Mouse (Mus musculus): ENCODE results near the gene Surf1.
A peak's percentile ranks its signal among the peaks of the same experiment; 100 is the strongest.

Surf1 gene

DNA sequence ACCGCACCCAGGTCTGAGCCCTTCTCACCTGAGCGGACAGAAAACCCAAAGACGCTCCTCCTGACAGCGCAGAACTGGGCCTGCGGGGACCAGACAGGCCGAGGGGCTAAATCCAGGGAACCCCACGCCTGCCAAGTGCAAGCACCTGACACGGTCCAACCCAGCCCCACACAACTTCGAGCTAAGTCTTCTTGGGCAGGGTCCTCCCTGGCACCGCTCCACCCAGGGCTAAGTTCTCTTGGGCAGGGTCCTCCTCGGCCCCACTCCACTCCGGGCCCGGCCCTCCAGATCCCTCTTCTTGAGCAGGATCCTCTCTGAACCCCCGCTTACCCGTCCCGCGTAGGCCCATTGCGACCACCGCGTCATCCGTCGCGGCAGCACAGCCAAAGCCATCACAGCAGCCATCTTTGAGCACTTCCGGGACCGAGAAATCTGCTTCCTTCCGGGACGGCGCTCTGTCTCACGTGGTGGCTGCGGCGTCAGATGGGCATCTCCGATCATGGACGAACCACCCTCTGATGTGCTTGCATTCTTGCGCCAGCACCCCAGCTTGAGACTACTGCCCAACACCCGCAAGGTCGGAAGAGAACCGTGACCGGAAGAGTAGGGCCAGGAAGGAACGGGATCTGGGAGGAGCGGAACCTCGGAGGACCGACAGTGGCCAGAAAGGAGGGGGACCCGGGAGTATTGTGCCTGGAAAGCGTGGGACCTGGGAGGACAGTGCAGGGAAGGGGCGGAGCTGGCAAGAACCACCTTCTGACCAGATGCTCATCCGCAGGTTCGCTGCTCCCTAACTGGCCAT lies at the start of gene Surf1, which contains the start of gene Surf2:
Surf1 (minus strand) TSS at position 604 of the 802 bp plus-strand sequence.
Surf2 (plus strand) TSS at position 441 of the 802 bp plus-strand sequence.
- DNase-seq (ENCODE audit: low spot score in 2 of 2): peak; percentile 49 to 69

DNA sequence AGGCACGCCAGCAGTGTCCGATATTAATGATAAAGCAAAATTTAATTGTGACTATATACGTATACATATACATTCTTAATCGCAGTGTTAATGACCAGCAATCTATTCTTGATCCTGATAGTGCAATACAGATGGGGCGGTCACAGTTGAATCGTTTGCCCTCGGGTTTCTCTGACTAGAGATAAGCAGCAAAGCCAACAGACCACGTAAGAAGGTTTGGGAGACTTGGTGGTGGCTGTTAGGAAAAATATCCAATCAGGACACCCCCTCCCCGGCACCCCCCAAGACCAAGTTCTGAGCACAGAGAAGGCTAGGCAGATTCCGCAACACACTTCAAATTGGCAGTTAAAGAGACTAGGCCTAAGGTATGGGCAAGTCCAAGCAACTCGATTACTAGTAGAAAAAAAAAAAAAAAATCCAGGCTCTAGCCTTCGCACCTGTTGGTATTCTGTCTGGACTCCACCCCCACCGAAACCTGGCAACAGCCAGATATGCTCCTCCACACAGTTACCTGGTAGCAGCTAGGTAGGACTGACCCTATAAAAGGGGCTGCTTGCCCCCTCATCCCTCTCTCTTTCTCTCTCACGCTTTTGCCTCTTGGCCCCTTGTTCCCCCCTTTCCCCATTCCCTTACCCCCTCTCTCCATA lies 48.5 kb upstream of the Surf1 start:
- DNase-seq (ENCODE audit: low spot score in 2 of 2): no peak

DNA sequence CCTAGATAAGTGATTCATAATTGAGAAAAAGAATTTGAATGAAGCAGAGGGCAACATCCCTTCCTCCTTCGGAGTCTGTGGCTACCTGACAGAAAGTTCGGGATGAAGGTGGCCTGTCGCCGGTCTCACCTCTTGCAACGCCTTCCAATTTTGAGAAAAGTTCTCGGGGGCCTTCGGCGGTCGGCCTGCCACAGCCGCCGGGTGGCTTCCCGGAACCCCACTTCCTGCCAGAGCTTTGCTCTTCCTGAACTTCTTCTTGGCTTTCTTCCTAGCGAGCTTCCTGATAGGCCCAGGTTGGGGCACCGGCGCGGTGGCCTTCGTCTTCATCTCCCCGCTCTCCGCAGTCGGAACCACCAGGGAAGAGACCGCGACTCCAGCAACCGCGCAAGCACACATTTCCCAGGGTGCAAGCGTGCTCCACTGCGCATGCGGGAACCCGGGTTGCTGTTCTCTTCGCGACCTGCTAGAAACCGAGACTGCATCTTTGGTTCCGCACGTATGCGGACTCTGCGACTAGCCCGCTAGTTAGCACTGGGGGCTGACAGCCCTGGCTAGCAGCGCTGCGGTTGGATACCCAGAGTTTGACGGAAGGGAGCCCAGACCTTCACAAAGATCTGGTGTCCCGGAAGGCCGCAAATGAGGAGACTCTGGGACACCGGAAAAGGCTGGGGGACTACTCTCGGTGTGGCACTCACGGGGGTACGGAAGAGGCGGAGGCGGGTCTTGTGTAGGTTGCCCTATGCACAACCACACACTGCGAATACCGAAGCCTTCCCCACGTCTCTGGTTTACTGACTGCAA lies 47.8 kb upstream of the Surf1 start, which contains the start of gene Rexo4:
Rexo4 (minus strand) TSS at position 464 of the 801 bp plus-strand sequence.
- DNase-seq (ENCODE audit: low spot score in 2 of 2): peak; percentile 86 to 88

DNA sequence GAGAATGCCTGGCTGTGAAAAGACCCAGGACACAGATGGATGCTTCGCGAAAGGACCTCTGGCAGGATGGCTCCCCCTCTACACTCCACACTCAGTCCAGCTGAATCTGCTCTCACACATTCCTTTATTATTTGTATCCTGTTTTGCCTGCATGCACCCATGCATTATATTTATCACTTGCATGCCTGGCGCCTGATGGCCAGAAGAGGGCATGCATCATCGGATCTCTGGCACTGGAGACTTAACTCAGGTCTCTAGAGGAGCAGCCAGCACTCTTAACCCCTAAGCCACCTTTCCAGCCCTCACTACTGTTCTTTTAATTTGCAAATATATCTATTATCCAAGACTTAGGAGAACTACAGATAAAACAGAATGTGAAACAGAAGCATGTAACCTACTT lies 44.4 kb upstream of the Surf1 start:
- no peak for DNase-seq (ENCODE audit: low spot score in 2 of 2)

DNA sequence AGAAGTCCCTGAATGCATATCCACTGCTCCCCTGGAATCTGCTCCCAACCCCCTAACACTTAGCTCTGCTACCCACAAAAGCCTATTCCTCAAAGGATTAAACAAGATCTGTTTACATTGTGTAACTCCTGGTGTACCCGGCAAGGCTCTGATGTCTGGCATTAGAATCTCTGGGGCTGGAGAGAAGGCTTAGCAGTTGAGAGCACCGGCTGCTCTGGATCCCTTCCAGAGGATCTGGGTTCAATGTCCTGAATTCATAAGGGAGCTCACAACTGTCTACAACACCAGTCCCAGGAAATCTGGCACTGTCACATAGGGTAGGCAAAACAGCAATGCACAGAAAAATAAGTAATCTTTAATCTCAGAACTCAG lies 41.1 kb upstream of the Surf1 start:
- no peak for DNase-seq (ENCODE audit: low spot score in 2 of 2)

DNA sequence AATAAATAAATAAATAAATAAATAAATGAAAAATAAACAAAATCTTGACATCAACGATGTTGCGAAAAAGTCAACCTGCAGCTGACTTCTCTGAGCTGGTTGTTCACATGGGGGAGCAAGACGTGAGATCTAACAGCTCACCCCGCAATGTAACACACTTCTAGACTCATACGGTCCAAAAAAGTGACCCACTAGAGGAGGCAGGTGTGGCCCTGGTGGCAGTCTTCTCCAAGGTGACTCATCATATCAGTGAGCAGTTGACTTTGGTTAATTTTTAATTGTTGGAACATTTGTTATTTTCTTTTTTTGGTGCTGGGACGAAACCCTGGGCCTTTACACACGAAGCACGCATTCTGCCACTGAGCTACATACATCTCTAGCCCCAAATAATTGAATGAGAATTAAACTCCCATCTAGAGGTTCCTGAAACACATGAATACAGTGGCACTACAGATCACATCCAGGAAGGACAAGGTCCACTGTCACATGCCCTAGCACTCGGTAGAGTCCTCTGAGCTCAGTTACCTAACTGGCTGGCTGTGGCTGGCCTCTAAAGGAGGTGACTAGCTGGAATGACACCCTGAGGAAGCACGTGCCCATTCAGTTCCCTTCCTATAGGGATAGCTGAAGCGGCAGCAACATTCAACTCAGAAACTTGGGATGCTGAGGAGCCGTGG lies 40.6 kb upstream of the Surf1 start:
- no peak for DNase-seq (ENCODE audit: low spot score in 2 of 2)

DNA sequence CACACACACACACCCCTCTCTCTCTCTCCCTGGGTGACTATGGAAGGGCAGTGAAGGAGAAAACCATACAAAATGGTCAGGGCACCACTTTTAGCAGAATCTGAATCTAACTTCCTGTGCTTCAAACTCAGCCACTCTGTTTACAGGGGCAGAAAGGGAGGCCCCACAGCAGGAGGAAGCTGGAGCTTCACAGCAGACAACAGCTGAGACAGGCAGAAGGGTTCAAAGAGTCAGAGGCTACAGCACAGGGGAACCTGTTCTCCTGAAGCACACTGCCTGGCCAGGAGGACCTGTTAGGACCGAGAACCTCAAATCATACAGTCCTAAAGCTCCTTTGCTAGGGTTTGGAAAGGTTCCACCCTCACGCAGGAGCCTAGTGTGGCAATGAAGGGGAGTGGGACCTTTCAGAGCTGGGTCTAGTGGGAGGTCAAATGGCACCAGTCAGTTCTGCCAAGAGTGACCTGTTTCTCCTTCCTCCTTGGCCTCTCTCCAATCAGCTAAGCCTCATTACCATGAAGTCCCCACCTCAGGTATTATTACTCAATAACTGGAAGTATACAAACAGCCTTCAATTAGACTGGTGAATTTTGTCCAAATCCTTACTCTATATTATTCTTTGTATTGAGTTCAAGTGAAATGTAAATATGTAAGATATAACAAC lies 38.5 kb upstream of the Surf1 start:
- no peak for DNase-seq (ENCODE audit: low spot score in 2 of 2)

DNA sequence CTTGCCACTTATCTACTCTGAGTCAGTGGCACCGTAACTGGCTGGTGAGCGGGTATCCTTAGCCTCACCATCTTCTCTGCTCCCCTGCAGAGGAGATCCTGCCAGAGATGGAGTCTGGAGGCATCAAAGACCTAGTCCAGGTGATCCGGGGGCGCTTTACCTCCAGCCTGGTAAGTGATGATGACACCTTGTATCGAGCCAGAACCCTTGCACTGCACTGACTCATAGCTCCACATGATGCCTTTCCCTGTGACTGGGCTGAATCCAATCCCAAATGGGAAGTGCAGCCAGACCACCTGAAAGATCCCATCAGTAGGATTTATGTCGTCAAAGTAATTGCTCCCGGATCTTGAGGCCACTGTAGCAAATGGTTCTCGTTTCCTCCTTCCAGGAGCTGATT lies 36.5 kb upstream of the Surf1 start:
- DNase-seq (ENCODE audit: low spot score in 2 of 2): no peak

DNA sequence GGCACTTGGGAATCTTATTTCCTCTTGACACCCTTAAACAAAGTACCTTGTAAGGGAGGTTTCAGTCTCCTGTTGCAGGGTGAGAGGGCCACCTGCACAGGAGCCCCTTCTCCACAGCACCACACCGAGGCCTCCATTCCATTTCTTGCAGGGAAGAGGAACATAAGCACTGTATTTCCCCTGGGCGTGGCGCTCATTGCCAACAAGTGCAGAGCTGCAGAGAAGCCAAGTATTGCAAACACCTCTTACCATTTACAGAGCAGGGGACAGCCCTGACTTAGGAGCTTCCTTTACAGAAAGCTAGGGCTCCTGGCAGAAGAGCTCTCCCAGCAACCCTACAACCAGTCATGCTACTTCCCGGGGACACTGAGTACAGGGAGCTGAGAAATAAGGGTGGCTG lies 35.9 kb upstream of the Surf1 start:
- DNase-seq (ENCODE audit: low spot score in 2 of 2): no peak

DNA sequence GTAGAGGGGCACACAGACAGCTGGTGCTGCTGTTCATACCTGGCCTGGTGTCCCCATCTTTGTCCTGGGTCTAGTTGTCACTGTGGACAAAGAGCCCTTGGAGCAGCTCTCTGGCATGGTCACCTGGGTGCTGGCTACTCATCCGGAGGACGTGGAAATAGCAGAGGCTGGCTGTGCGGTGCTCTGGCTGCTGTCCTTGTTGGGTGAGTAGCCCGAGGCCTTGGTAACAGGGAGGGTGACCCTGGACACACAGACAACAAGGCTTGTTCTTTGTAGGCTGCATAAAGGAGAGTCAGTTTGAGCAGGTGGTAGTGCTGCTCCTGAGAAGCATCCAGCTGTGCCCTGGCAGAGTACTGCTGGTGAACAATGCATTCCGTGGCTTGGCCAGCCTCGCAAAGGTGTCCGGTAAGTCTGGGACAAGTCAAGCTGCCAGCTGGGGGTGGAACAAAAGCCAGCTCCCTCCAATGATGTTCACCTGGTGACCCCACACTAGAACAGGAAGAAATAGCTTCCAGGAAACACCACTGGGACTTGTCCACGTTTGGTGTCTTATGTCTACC lies 35.1 kb upstream of the Surf1 start:
- DNase-seq (ENCODE audit: low spot score in 2 of 2): no peak

DNA sequence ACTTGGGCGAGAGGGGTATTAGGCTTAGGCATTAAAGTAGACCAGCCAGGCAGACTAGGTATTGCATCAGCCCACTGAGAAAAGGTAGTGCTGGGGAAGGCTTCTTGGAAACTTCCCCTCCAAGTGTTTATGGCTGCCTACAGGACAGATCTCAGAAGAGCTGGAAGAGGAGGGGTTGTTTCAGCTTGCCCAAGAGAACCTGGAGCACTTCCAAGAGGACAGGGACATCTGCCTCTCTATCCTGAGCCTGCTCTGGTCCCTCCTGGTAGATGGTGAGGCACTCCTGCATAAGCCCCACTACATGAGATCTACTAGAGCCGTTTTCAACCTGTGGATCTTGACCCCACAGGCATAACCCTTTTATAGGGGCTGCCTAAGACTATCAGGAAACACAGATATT lies 34.1 kb upstream of the Surf1 start:
- no peak for DNase-seq (ENCODE audit: low spot score in 2 of 2)

DNA sequence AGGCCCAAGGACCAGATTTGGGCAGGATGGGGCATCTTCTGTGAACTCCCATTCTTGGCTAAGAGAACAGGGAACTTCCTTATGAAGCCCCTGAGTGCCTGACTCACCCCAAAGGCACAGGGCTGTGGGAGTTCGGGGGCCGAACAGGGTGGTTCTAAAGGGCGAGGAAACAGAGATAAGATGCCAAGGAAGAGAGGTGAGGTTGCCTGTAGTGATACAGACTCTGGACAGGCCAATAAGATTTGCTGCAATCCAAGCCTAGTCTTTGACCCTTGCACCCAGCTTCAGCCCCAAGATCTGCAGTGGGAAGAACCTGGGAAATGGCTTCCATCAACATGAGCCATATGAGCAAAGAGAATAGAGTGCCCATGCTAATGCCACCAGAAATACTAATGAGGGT lies 26.9 kb upstream of the Surf1 start:
- no peak for DNase-seq (ENCODE audit: low spot score in 2 of 2)

DNA sequence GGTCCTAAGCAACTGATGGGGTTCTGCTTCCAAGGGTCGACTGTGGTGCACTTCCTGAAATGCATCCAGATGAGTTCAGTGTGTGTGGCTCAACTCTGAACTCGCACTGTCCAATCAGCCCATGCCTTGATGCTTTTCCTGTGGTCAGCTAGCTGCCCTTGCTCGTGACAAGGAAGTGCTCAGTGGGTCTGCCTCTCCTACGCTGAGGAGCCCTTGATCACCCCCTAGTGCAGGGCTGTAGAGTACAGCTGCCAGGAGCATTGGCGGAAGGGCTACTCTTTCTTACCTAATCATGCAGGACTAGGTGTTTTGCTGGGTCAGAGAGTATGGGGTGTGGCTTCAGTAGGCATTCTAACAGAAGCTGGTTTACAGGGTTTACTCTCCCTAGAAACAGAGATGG lies 25.2 kb upstream of the Surf1 start:
- no peak for DNase-seq (ENCODE audit: low spot score in 2 of 2)

DNA sequence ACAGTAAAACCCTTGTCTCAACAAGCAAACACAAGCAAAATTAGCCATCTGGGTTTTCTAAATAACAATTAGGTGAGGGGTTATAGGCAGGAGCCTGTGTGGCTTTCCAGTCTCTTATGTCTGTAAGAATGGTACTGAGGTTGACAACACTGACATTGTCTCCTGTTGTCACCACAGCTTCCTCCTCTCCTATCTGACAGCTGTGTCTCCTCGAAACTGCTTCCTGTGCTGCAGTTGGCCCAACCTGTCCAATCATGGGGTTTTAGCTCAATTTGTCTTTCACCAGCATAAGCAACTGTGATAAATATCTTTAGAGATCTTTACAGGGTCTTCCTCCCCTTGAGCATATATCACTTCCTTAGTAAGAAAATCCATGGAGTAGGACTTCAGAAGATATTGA lies 20.1 kb upstream of the Surf1 start:
- no peak for DNase-seq (ENCODE audit: low spot score in 2 of 2)

DNA sequence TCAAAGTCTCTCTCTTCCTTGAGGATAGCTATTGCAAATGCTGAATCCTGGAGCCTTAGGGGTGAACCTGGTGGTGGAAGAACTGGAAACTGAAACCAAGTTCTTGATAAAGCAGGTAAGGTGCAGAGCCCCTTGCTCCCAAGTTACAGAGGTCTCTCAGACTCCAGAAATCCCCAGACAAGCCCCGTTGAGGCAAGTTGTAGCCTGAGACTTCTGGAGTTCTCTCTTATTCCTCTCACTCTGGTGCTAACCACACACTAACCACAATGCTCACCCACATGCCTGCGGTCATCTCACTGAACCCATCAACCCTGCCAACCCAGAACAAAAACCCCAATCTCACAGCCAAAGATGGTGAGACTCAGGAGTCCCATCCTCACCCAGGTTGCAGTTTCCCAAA lies 19.0 kb upstream of the Surf1 start:
- DNase-seq (ENCODE audit: low spot score in 2 of 2): no peak

DNA sequence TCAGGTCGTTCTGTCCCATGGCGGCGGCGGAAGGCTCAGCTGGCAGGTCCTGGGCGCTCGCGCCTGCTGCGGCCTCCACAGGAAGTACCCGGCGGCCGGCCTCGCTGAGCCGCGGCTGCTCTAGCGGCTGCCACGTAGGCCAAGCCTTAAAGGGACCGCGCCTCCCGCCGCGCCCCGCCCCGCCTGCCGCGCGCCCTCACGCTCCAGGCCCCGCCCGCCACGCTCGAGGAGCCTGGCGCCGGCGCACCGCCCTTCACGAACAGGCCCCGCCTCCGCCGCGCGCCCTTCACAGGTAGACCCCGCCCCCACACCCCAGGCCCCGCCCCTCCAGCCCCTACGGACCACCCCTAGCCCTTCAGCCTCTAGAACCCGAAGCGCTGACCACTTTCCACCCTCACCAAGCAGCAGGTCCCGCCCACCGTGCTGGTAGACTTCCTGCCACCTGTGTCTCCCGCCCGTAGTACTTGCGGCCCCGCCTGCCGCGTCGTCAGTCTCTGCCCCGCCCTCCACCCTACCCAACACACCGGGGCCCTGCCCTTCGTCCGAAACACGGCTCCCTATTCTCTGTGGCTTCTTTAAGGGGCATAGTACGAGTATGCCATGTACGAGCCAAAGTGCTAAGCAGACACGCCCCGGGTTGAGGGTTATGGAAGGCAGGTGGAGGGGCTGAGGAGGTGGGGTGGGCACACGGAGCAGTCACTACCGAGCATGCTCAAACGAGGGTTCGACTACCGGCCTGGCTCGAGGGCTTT lies 17.1 kb upstream of the Surf1 start, which contains the start of the genes Surf4 and Stkld1:
Surf4 (minus strand) TSS at position 625 of the 752 bp plus-strand sequence.
Stkld1 (plus strand) TSS at position 744 of the 752 bp plus-strand sequence.
- peak; percentile 87 to 90 for DNase-seq (ENCODE audit: low spot score in 2 of 2)

DNA sequence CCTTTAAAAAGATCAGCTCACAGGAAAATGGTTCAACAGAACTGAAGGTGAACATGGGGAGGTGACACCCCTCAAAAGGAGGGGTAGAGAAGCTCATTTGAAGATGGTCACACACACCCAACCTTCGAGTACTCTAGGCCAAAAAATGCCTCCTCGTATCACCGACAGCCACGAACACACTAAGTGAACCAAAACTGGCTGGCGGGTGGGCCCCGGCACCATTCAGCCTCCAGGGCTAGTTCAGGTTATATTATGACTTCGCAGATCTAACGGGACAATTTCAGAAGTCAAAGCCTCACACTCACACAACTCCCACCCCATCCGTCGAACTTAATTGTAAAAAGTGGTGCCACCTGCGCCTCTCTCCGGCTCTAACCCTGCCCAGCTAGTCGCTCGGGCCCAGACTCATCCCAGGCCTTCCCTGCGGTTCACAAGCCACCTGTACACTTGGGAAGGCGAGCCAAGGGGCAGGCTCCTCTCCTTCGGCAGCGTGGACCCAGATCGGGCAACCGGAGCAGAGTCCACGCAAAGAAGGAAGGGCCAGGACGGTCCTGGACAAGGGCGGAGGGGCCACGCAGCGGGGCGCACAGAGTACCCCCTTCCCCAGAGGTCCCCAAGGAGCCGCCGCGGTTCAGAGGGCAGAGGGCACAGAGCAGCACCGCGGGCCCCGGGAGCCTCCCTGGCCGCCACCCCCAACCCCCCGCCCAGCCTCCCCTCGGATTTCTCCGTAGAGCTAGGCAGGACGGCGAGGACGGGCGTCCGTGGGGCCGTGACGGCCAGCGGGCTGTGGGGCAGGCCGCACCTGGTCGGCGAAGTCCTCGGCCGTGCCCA lies 16.4 kb upstream of the Surf1 start:
- peak in 1 of 2 experiments; percentile 21 for DNase-seq (ENCODE audit: low spot score in 2 of 2)

DNA sequence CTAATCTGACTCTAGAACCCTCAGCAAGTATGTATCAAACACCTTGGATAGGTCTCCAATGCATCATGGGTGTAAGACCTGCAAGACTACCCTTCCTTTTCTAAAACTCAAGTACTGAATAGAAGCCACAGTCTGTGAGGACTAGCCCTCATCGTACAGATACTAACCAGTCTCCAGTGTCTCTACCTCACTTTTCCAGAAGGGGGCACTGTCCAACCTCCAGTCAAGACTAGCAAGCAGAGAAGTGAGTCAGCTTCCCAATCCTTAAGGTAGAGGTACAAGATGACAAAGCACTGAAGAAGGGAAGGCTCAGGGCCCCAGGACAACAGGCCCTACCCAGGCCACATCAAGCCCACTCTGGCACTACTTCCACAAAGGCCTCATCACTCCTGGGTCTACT lies 14.1 kb upstream of the Surf1 start:
- DNase-seq (ENCODE audit: low spot score in 2 of 2): peak; percentile 29 to 67

Data from spleen, postnatal 14 days (tissue).